Comparison of ENCODE assay signal across 11 mouse cellular contexts in genomic region chr17:25608821-25609505, GRCm38 (mm10). TPM values are rescaled to one million over a fixed set of nuclear protein-coding genes. Genes with fewer than 3 reads are reported as not detected.
DNase-seq lines count a peak whose midpoint lies in the region; ATAC-seq and TF ChIP-seq lines count a peak whose summit lies in the region.
"Had no signal": no experiment of that assay in that cellular context is flagged by ENCODE, and none has a peak within 500 bp of the region (broad histone marks: within the 10 kb centered on the region; RNA-seq: fewer than 3 reads in every experiment).

No protein-coding gene starts in this region.

- H3K4me3 ChIP-seq in layer of hippocampus, adult 2 months = no peak overlapping the region
- H3K4me3 ChIP-seq in embryonic facial prominence, embryonic 15.5 days (replicated peaks) = no peak overlapping the region
- no peak overlapping the region for H3K4me3 ChIP-seq in intestine, embryonic 16.5 days (ENCODE audit: low read length)
- H3K4me3 ChIP-seq in neural tube, embryonic 14.5 days (ENCODE audit: low read depth, low read length) = no peak overlapping the region

- 49% methylated on average over 10 of the region's 10 CpGs for WGBS in embryonic facial prominence, embryonic 15.5 days
- WGBS in intestine, embryonic 16.5 days = 56% methylated on average over 10 of the region's 10 CpGs
- 49% methylated on average over 10 of the region's 10 CpGs for WGBS in neural tube, embryonic 14.5 days

- peak; percentile 8; the same call in 1 of the 2 replicates for TF ChIP-seq CTCF in layer of hippocampus, adult 2 months (conservative IDR thresholded peaks at IDR 0.05)

- ATAC-seq in embryonic facial prominence, embryonic 15.5 days (ENCODE audit: insufficient number of reproducible peaks, low FRiP score, low TSS enrichment, low read depth) = no peak
- ATAC-seq in intestine, embryonic 16.5 days = peak; percentile 29; the same call in 1 of the 2 replicates
- peak; percentile 31; the same call in 1 of the 2 replicates for ATAC-seq in neural tube, embryonic 14.5 days (ENCODE audit: low read depth)

- H3K9ac ChIP-seq in embryonic facial prominence, embryonic 15.5 days = no peak overlapping the region
- H3K9ac ChIP-seq in intestine, embryonic 16.5 days (ENCODE audit: low read depth, low read length) = no peak overlapping the region
- no peak overlapping the region for H3K9ac ChIP-seq in neural tube, embryonic 14.5 days (replicated peaks; ENCODE audit: low read depth, low read length)

- H3K4me2 ChIP-seq in embryonic facial prominence, embryonic 15.5 days (replicated peaks) = no peak overlapping the region
- no peak overlapping the region for H3K4me2 ChIP-seq in intestine, embryonic 16.5 days (ENCODE audit: low read depth, low read length)
- no peak overlapping the region for H3K4me2 ChIP-seq in neural tube, embryonic 14.5 days (ENCODE audit: low read depth, low read length)

- no peaks in the 10 kb centered on the region for H3K27me3 ChIP-seq in embryonic facial prominence, embryonic 15.5 days
- H3K27me3 ChIP-seq in intestine, embryonic 16.5 days (replicated peaks; ENCODE audit: control insufficient read depth, insufficient read depth, low read length) = no peaks in the 10 kb centered on the region
- H3K27me3 ChIP-seq in neural tube, embryonic 14.5 days (ENCODE audit: control insufficient read depth, insufficient read depth, low read length) = no peaks in the 10 kb centered on the region

- H3K27ac ChIP-seq in layer of hippocampus, adult 2 months = peak overlapping the region; percentile 73
- H3K27ac ChIP-seq in embryonic facial prominence, embryonic 15.5 days (replicated peaks) = 0 out of 2 replicates have a peak overlapping the region, but pooled peaks have one; percentile 7
- H3K27ac ChIP-seq in intestine, embryonic 16.5 days (ENCODE audit: low read length) = no peak overlapping the region
- peak overlapping the region; percentile 34 for H3K27ac ChIP-seq in neural tube, embryonic 14.5 days (ENCODE audit: low read depth, low read length)
- H3K27ac ChIP-seq: kidney, postnatal 0 days; macrophage had no signal

- no peak for DNase-seq in layer of hippocampus, adult 2 months (ENCODE audit: low spot score in 2 of 2)
- no peak for DNase-seq in layer of hippocampus, postnatal 14 days (ENCODE audit: low spot score in 2 of 2)
- no peak for DNase-seq in urinary bladder, postnatal 14 days (ENCODE audit: low spot score)
- DNase-seq in frontal cortex, adult 2 months (ENCODE audit: extremely low spot score in 1 of 2, low spot score in 1 of 2) = no peak
- no peak for DNase-seq in testis, postnatal 14 days (ENCODE audit: low spot score)
- DNase-seq: heart, adult 11 months had no signal

- no peaks in the 10 kb centered on the region for H3K9me3 ChIP-seq in embryonic facial prominence, embryonic 15.5 days (replicated peaks)
- H3K9me3 ChIP-seq in intestine, embryonic 16.5 days (ENCODE audit: control insufficient read depth, low read length) = no peaks in the 10 kb centered on the region
- H3K9me3 ChIP-seq in neural tube, embryonic 14.5 days (ENCODE audit: control insufficient read depth, low read length) = no peaks in the 10 kb centered on the region

- H3K4me1 ChIP-seq in embryonic facial prominence, embryonic 15.5 days = peaks cover 25% of the 10 kb centered on the region
- H3K4me1 ChIP-seq in intestine, embryonic 16.5 days (ENCODE audit: control insufficient read depth, insufficient read depth, low read length) = peaks cover 14% of the 10 kb centered on the region
- peaks cover 22% of the 10 kb centered on the region for H3K4me1 ChIP-seq in neural tube, embryonic 14.5 days (ENCODE audit: control insufficient read depth, insufficient read depth, low read length)

- H3K36me3 ChIP-seq in embryonic facial prominence, embryonic 15.5 days = peaks cover 14% of the 10 kb centered on the region
- H3K36me3 ChIP-seq in intestine, embryonic 16.5 days (ENCODE audit: control insufficient read depth, insufficient read depth, low read length) = no peaks in the 10 kb centered on the region
- H3K36me3 ChIP-seq in neural tube, embryonic 14.5 days (ENCODE audit: control insufficient read depth, insufficient read depth, low read length) = no peaks in the 10 kb centered on the region

RNA-seq across cellular contexts. Expression of gene Lmf1, which starts 30.1 kb away (rescaled TPM):
- total RNA-seq in layer of hippocampus, adult 2 months (2021) = 10 to 100 TPM; 25.5 to 31.2 TPM
- total RNA-seq in layer of hippocampus, postnatal 14 days (2021) = 10 to 100 TPM; 26.2 to 27.2 TPM
- polyA plus RNA-seq in embryonic facial prominence, embryonic 15.5 days (2015; fragmentation: Nextera tagmentation; extraction: Ambion mirVana) = 29.0 and 31.4 TPM in 2 replicates
- 39.1 and 40.6 TPM in 2 replicates for polyA plus RNA-seq in intestine, embryonic 16.5 days (2015; fragmentation: Nextera tagmentation; extraction: Ambion mirVana)
- polyA plus RNA-seq in neural tube, embryonic 14.5 days (2014; fragmentation: Nextera tagmentation; extraction: Ambion mirVana) = 24.2 and 25.4 TPM in 2 replicates
- polyA plus RNA-seq in frontal cortex, adult 2 months (2012; rRNA removed) = 17.1 and 18.3 TPM in 2 replicates

RNA-seq across cellular contexts. Expression of gene Sox8, which starts 38.5 kb away (rescaled TPM):
- 10 to 100 TPM; 47.7 to 55.7 TPM for total RNA-seq in layer of hippocampus, adult 2 months (2021)
- total RNA-seq in layer of hippocampus, postnatal 14 days (2021) = 10 to 100 TPM; 78.2 to 81.1 TPM
- polyA plus RNA-seq in embryonic facial prominence, embryonic 15.5 days (2015; fragmentation: Nextera tagmentation; extraction: Ambion mirVana) = 13.1 and 13.7 TPM in 2 replicates
- polyA plus RNA-seq in intestine, embryonic 16.5 days (2015; fragmentation: Nextera tagmentation; extraction: Ambion mirVana) = 3.6 and 4.3 TPM in 2 replicates
- 12.8 and 17.5 TPM in 2 replicates for polyA plus RNA-seq in neural tube, embryonic 14.5 days (2014; fragmentation: Nextera tagmentation; extraction: Ambion mirVana)
- polyA plus RNA-seq in frontal cortex, adult 2 months (2012; rRNA removed) = 41.2 and 43.2 TPM in 2 replicates
- polyA plus RNA-seq: macrophage had no signal
